Mouse (Mus musculus): ENCODE results near the gene Crybb3. TPM values are rescaled to one million over a fixed set of nuclear protein-coding genes. Genes with fewer than 3 reads are reported as not detected.
"Not testable (repeated sequence)": the region's sequence is repeated elsewhere in the genome, so short reads cannot be mapped to it uniquely, and the experiment has no call there.

Crybb3 gene
- 1 to 10 TPM; 1.6 to 2.1 TPM for total RNA-seq (2021)
- long read RNA-seq: 0 reads

- no peak for DNase-seq (ENCODE audit: low spot score in 2 of 2)
These were observed at the start of gene Crybb3 for GRCm38 (mm10) chr5:113081439-113081838. TSS of gene Crybb3 (minus strand) at chr5:113081584.

- no peak for DNase-seq (ENCODE audit: low spot score in 2 of 2)
These were observed 47.0 kb upstream of the Crybb3 start for GRCm38 (mm10) chr5:113128426-113128825.

GRCm38 (mm10) chr5:113126476-113126875 is 45.1 kb upstream of the Crybb3 start:
- peak; percentile 68 to 86 for DNase-seq (ENCODE audit: low spot score in 2 of 2)

GRCm38 (mm10) chr5:113123693-113124092 is 42.3 kb upstream of the Crybb3 start:
- no peak for DNase-seq (ENCODE audit: low spot score in 2 of 2)

GRCm38 (mm10) chr5:113122326-113123054 is 41.1 kb upstream of the Crybb3 start:
- DNase-seq (ENCODE audit: low spot score in 2 of 2): no peak

GRCm38 (mm10) chr5:113121591-113121875 is 40.1 kb upstream of the Crybb3 start:
- DNase-seq (ENCODE audit: low spot score in 2 of 2): no peak

- no peak for DNase-seq (ENCODE audit: low spot score in 2 of 2)
These were observed 39.6 kb upstream of the Crybb3 start for GRCm38 (mm10) chr5:113120741-113121590.

GRCm38 (mm10) chr5:113119861-113120465 is 38.6 kb upstream of the Crybb3 start:
- DNase-seq (ENCODE audit: low spot score in 2 of 2): peak; percentile 55 to 61

GRCm38 (mm10) chr5:113119291-113119690 is 37.9 kb upstream of the Crybb3 start:
- DNase-seq (ENCODE audit: low spot score in 2 of 2): no peak

- no peak for DNase-seq (ENCODE audit: low spot score in 2 of 2)
These were observed 37.3 kb upstream of the Crybb3 start for GRCm38 (mm10) chr5:113118695-113119094.

- DNase-seq (ENCODE audit: low spot score in 2 of 2): no peak
These were observed 36.0 kb upstream of the Crybb3 start for GRCm38 (mm10) chr5:113117361-113117760.

GRCm38 (mm10) chr5:113115896-113116295 is 34.5 kb upstream of the Crybb3 start:
- DNase-seq (ENCODE audit: low spot score in 2 of 2): no peak

GRCm38 (mm10) chr5:113114264-113115225 is 33.2 kb upstream of the Crybb3 start:
- peak in 1 of 2 experiments; percentile 34 for DNase-seq (ENCODE audit: low spot score in 2 of 2)

GRCm38 (mm10) chr5:113113120-113113519 is 31.7 kb upstream of the Crybb3 start:
- DNase-seq (ENCODE audit: low spot score in 2 of 2): no peak

- DNase-seq (ENCODE audit: low spot score in 2 of 2): no peak
These were observed 30.0 kb upstream of the Crybb3 start for GRCm38 (mm10) chr5:113111336-113111735.

- no peak for DNase-seq (ENCODE audit: low spot score in 2 of 2)
These were observed 29.5 kb upstream of the Crybb3 start for GRCm38 (mm10) chr5:113110929-113111328.

GRCm38 (mm10) chr5:113109651-113110050 is 28.3 kb upstream of the Crybb3 start:
- not testable (repeated sequence) for DNase-seq (ENCODE audit: low spot score in 2 of 2)

GRCm38 (mm10) chr5:113108165-113108764 is 26.9 kb upstream of the Crybb3 start:
- no peak for DNase-seq (ENCODE audit: low spot score in 2 of 2)

GRCm38 (mm10) chr5:113107709-113108108 is 26.3 kb upstream of the Crybb3 start:
- DNase-seq (ENCODE audit: low spot score in 2 of 2): no peak

- DNase-seq (ENCODE audit: low spot score in 2 of 2): no peak
These were observed 25.2 kb upstream of the Crybb3 start for GRCm38 (mm10) chr5:113106594-113106993.

Measured in layer of hippocampus, adult 18-20 months (tissue).